Mouse (Mus musculus) heart, embryonic 16.5 days (tissue): ENCODE data around the gene Pde4b. TPM values are rescaled to one million over a fixed set of nuclear protein-coding genes. Genes with fewer than 3 reads are reported as not detected.
A peak's percentile ranks its signal among the peaks of the same experiment; 100 is the strongest.

Source experiments
- ATAC-seq: fragments of 200-750 bp; cut with Nextera tagmentation; replicated peaks from 2 replicates; pipeline ENCODE4 v1.8.0; 2017; ENCODE audit warnings: moderate number of reproducible peaks; ENCODE audit not compliant: insufficient read depth, low FRiP score; ENCODE audit errors: extremely low read depth
- H3K27ac ChIP-seq: fragments of 300-500 bp; sonication (generic); 2 replicates; pipeline ENCODE4 v1.5.1; 2014; ENCODE audit warnings: mild to moderate bottlenecking, low read length, control low read depth, moderate library complexity
- H3K27me3 ChIP-seq: fragments of 300-500 bp; sonication (generic); 2 replicates; pipeline ENCODE4 v1.6.1; 2014; ENCODE audit warnings: low read length, mixed read lengths; ENCODE audit not compliant: control insufficient read depth, insufficient read depth
- H3K36me3 ChIP-seq: fragments of 300-500 bp; sonication (generic); 2 replicates; pipeline ENCODE4 v1.6.1; 2014; ENCODE audit not compliant: control insufficient read depth, insufficient read depth
- H3K4me1 ChIP-seq: fragments of 300-500 bp; sonication (generic); 2 replicates; pipeline ENCODE4 v1.6.1; 2014; ENCODE audit warnings: low read length, mixed read lengths; ENCODE audit not compliant: control insufficient read depth, insufficient read depth
- H3K4me2 ChIP-seq: fragments of 300-500 bp; sonication (generic); 2 replicates; pipeline ENCODE4 v1.6.1; 2014; ENCODE audit warnings: low read depth, mild to moderate bottlenecking, control low read depth, low read length
- H3K4me3 ChIP-seq: fragments of 300-500 bp; sonication (generic); 2 replicates; pipeline ENCODE4 v1.5.1; 2014; ENCODE audit warnings: mild to moderate bottlenecking, control low read depth, low read length
- H3K9ac ChIP-seq: fragments of 300-500 bp; sonication (generic); 2 replicates; pipeline ENCODE4 v1.6.1; 2014; ENCODE audit warnings: low read length, control low read depth
- H3K9me3 ChIP-seq: fragments of 300-500 bp; sonication (generic); replicated peaks from 2 replicates; pipeline ENCODE4 v1.6.1; 2016; ENCODE audit warnings: low read length; ENCODE audit not compliant: control insufficient read depth
- WGBS: fragments of 180-500 bp; shearing (Covaris S2); extraction: QIAGEN DNeasy Blood & Tissue Kit; methylation state at CpG from one replicate; pipeline ENCODE4 v1.1.7; 2014; 5-methylcytosine and 5-hydroxymethylcytosine counted together
- polyA plus RNA-seq: library from polyadenylated mRNA; unstranded; fragments of >200 nt; fragmentation: Nextera tagmentation; extraction: Ambion mirVana; gene quantifications from 2 replicates; pipeline ENCODE4 v1.2.1, GENCODE M21; 2015

Pde4b gene
- polyA plus RNA-seq, 1 experiment from 2014 or later = 28.4 TPM

DNA sequence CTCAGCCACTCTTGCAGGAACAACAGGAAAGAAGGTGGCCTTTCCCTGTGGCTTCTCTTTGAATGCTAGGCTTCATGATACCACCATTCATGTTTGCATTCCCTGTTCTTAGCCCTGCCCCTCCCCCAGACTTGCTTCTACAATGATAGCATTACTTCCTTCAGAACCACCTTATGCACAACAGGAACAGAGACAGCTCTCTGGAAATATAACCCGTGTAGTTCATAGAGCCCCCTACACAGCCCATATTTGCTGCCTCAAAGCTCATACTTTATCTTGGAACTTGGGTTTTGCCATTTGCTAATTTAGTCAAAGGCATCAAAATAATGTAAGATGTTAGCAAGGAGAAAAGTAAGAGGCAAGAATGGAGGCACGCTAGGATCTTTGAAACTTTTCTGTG lies 479.8 kb downstream of the Pde4b start:
- Histone ChIP-seq H3K36me3 (no peaks in the 10 kb centered on the region), H3K27ac (peak overlapping the region; percentile 96), H3K4me1 (peaks cover 41% of the 10 kb centered on the region), H3K27me3 (no peaks in the 10 kb centered on the region), H3K4me2 (no peak overlapping the region), H3K4me3 (no peak overlapping the region), H3K9ac (no peak overlapping the region), H3K9me3 (no peaks in the 10 kb centered on the region)
- no peak for ATAC-seq
- WGBS = 32% methylated on average over 2 of the region's 2 CpGs

DNA sequence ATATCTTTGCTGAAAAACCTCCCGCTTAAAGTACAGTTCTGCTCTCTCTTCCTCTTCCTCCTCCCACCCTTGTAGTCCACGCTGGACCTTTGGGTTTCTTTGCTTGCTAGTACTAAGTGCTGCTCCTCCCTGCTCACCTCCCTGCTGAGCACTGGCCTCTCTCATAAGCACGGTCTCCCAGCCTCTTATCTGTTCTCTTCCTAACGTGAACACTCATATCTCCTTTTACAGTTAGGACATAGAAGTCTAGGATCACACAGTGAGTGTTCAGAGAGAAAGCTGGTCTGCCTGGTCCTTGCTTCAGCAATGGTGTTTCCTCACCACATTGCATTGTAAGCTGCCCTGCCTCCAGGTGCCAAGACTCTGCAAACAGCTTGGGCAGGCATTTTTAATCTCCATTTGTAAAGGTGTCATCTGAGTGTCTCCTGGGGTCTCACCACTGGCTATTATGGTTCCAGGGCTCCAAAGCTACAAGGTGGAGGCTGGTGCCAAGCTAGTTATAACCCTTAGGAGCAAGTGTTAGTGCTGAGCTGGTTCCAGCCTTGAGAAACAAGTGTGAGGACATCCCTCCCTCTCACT lies 480.4 kb downstream of the Pde4b start:
- Histone ChIP-seq H3K27me3 (no peaks in the 10 kb centered on the region), H3K9ac (no peak overlapping the region), H3K4me3 (no peak overlapping the region), H3K36me3 (no peaks in the 10 kb centered on the region), H3K4me2 (no peak overlapping the region), H3K4me1 (peaks cover 41% of the 10 kb centered on the region), H3K27ac (peak overlapping the region; percentile 96), H3K9me3 (no peaks in the 10 kb centered on the region)
- 11% methylated on average over 4 of the region's 4 CpGs for WGBS
- no peak for ATAC-seq

DNA sequence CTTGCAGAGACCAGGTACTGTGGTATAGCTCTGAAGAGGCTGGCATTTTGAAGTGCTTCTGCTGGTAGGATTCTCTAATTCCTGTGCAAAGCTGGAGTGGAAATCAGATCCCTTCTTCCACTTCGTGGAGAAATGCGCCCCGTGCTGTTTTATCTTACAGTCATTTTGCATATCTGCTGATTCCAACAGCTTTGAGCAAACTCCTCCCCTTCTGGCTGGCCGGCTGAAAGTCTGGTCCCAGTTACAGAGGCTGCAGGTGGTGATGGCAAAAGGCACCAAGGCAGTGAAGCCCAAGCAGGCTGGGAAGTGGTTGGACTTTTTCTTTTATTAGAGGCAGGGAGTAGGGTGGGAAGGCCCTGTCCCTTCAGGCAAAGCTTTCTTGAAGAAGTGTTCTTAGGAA lies 481.2 kb downstream of the Pde4b start:
- no peaks in the 10 kb centered on the region for H3K36me3 ChIP-seq
- peaks cover 41% of the 10 kb centered on the region for H3K4me1 ChIP-seq
- peak overlapping the region; percentile 96 for H3K27ac ChIP-seq
- no peaks in the 10 kb centered on the region for H3K27me3 ChIP-seq
- no peaks in the 10 kb centered on the region for H3K9me3 ChIP-seq
- peak overlapping the region; percentile 89; the same call in 1 of the 2 replicates for H3K9ac ChIP-seq
- peak overlapping the region; percentile 32 for H3K4me3 ChIP-seq
- ATAC-seq = peak; percentile 50
- H3K4me2 ChIP-seq = peak overlapping the region; percentile 94
- 1% methylated on average over 4 of the region's 4 CpGs for WGBS

DNA sequence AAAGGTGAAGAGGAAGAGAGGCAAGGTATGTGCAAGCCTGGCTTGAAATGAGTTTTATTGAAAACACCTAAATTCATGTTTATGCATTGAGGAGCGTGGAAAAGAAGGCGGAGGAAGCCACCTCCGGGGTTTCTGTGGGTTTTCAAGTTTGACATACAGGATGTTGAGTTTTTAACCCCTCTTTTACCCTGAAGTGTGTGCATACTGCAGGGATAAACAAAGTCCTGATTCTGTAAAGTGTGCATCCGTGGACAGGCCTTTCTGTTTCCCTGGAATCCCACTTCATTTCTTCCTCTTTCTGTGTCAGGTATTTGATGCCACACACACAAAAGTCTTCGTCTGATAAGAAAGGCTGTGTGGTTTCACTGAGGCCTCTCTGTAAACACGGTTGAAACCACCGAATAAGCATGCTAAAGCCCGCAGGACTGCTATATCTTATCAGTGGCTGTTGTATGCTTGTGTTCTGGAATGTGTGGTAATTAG lies 481.8 kb downstream of the Pde4b start:
- Histone ChIP-seq H3K4me3 (peak overlapping the region; percentile 32), H3K27ac (peak overlapping the region; percentile 96), H3K36me3 (no peaks in the 10 kb centered on the region), H3K9me3 (no peaks in the 10 kb centered on the region), H3K27me3 (no peaks in the 10 kb centered on the region), H3K4me2 (peak overlapping the region; percentile 94), H3K4me1 (peaks cover 41% of the 10 kb centered on the region), H3K9ac (peak overlapping the region; percentile 89)
- 3% methylated on average over 8 of the region's 8 CpGs for WGBS
- no peak for ATAC-seq

DNA sequence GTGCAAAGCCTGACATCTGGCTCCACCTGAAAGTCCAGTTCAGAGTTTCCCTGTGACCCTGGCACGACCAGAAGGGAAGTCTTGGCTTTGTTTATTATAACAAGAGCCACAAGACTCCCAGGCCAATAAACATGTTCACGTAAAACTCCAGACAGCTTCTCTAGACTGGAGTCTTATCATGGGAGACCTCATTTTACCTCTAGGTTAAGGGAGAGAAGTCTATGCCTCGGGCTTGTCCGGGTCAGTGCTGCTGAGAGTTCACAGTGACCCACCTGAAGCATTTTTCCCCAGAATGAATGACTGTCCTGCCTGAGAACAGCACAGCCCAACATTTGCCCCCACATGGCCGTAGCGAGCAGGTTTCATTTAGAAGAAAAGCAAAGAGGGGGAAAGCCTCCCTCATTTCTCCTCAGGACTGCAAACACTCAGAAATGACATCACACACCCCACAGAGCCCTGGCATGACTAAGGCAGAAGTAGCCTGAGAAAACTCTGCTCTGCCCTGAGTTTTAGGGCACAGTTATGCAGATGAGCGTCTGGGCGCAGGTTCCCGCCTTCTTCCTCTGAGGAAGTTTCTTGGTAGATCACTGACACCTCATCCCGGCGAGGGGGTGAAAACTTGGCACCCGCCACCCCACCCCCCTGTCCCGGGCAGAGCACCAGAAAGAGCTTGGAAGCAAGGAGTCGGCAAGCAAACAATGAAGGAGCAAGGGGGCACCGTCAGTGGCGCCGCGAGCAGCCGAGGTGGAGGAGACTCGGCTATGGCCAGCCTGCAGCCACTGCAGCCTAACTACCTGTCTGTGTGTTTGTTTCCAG lies 482.8 kb downstream of the Pde4b start:
- Histone ChIP-seq H3K4me1 (peaks cover 44% of the 10 kb centered on the region), H3K27ac (peak overlapping the region; percentile 96), H3K4me3 (peak overlapping the region; percentile 67), H3K9me3 (no peaks in the 10 kb centered on the region), H3K27me3 (no peaks in the 10 kb centered on the region), H3K36me3 (no peaks in the 10 kb centered on the region), H3K4me2 (peak overlapping the region; percentile 94), H3K9ac (peak overlapping the region; percentile 89)
- WGBS = under 1% methylated on average over 20 of the region's 20 CpGs
- peak; percentile 58 for ATAC-seq

DNA sequence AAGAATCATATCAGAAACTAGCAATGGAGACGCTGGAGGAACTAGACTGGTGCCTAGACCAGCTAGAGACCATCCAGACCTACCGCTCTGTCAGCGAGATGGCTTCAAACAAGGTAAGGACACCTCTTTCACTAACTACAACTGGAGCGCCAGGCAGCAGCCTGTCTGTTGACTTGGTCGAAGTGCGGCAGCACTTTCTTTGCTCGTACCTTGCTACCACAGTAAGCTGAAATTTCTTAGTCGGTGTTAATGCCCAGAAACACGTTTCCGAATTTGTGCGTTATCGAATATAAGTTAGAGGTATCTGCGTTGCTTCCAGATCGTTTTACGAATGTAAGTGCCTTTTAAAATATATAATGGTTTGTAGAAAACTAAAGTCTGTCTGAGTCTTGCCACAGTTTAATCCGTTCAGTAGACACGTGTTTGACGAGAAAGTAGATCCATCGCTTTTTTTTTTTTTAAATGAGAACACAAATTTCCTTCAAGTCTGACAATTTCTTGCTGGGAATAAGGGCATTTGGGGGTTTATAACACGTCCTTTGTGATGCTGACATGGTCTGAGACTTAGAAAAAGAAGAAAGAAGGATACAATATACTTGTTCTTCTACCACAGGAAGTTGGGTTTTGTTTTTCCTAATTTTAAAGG lies 483.5 kb downstream of the Pde4b start:
- 9% methylated on average over 20 of the region's 20 CpGs for WGBS
- Histone ChIP-seq H3K27me3 (no peaks in the 10 kb centered on the region), H3K27ac (peak overlapping the region; percentile 96), H3K4me3 (peak overlapping the region; percentile 67), H3K4me2 (peak overlapping the region; percentile 94), H3K9me3 (no peaks in the 10 kb centered on the region), H3K9ac (peak overlapping the region; percentile 89), H3K4me1 (peaks cover 46% of the 10 kb centered on the region), H3K36me3 (no peaks in the 10 kb centered on the region)
- peak; percentile 0; the same call in 1 of the 2 replicates for ATAC-seq

DNA sequence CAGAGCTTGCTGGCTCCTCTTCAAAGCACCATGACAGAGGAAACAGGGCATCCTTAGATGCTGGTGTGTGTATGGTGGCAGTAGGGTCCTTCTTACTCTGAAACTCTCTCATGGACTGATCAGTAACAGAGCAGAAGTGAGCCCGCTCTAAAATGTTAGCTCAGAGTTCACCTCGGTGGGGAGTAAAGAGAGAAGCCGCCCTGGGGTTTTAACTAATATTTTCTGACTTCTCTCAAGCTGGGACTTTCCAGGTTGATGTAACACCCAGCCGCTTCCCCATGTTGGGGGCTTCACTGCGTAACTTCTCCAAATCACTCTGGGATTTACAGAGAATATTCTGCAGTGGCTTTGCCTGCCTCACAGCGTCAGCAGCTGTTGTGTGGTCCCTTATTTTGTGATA lies 484.7 kb downstream of the Pde4b start:
- peaks cover 40% of the 10 kb centered on the region for H3K4me1 ChIP-seq
- no peaks in the 10 kb centered on the region for H3K27me3 ChIP-seq
- H3K4me2 ChIP-seq = peak overlapping the region; percentile 52
- peak overlapping the region; percentile 65 for H3K9ac ChIP-seq
- ATAC-seq = no peak
- H3K9me3 ChIP-seq = no peaks in the 10 kb centered on the region
- 63% methylated on average over 6 of the region's 6 CpGs for WGBS
- H3K36me3 ChIP-seq = no peaks in the 10 kb centered on the region
- H3K27ac ChIP-seq = peak overlapping the region; percentile 63
- H3K4me3 ChIP-seq = peak overlapping the region; percentile 44

DNA sequence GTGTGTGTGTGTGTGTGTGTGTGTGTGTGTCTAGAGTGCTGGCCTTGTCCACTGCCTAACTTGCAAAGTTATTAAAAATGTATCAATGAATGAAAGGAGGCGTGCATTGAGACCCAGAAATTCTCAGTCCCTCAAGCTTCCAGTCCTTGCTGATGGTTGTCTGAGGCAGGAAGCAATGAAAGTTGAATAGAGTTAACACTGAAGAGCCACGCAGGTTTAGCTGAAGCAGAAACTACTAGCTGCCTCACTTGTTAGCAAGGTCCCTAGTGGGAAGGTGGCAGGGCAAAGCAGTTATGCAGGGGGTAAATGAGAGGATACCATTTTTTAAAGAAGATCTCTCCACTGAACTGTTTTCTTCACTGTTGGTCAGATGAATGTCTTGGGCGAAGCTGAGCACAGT lies 485.2 kb downstream of the Pde4b start:
- peak overlapping the region; percentile 52 for H3K4me2 ChIP-seq
- peak overlapping the region; percentile 65 for H3K9ac ChIP-seq
- no peaks in the 10 kb centered on the region for H3K27me3 ChIP-seq
- H3K9me3 ChIP-seq = no peaks in the 10 kb centered on the region
- peak overlapping the region; percentile 63 for H3K27ac ChIP-seq
- peak overlapping the region; percentile 44 for H3K4me3 ChIP-seq
- H3K36me3 ChIP-seq = no peaks in the 10 kb centered on the region
- WGBS = 64% methylated on average over 3 of the region's 3 CpGs
- H3K4me1 ChIP-seq = peaks cover 38% of the 10 kb centered on the region
- no peak for ATAC-seq

DNA sequence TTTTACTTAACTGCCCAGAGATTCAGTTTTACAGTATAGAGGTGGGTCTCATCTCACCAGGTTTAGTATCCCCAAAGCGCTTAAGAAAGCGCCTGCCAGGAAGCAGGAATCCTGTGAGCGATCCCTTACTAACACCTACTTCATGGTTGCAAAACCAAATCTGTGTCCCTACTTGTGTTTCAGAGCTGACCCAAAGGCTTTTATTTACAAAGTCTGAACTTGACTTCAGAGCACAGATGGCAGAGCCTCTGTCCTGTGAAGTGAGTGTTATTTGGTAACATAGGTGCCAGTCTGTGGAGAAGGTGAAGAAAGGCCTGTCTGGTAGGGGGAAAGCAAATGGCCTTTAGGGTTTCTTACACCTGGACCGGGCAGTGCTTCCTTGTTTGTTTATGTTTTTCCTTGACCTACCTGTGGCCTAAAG lies 486.0 kb downstream of the Pde4b start:
- H3K27ac ChIP-seq = peak overlapping the region; percentile 63
- ATAC-seq = no peak
- peaks cover 30% of the 10 kb centered on the region for H3K4me1 ChIP-seq
- H3K27me3 ChIP-seq = no peaks in the 10 kb centered on the region
- no peaks in the 10 kb centered on the region for H3K36me3 ChIP-seq
- H3K4me3 ChIP-seq = peak overlapping the region; percentile 44
- no peaks in the 10 kb centered on the region for H3K9me3 ChIP-seq
- H3K9ac ChIP-seq = peak overlapping the region; percentile 65
- WGBS = 73% methylated on average over 4 of the region's 4 CpGs
- peak overlapping the region; percentile 52 for H3K4me2 ChIP-seq
